Mouse (Mus musculus) gastrocnemius, adult 8-10 months (tissue): Measurements from ENCODE around the gene Hps6. TPM values are rescaled to one million over a fixed set of nuclear protein-coding genes. Genes with fewer than 3 reads are reported as not detected.
A peak's percentile ranks its signal among the peaks of the same experiment; 100 is the strongest.
"Not testable (repeated sequence)": the region's sequence is repeated elsewhere in the genome, so short reads cannot be mapped to it uniquely, and the experiment has no call there.

Experiments
- DNase-seq, 2 experiments: peaks; one replicate each; pipeline ENCODE4 v3.0.0; 2022; ENCODE audit warnings: low spot score in 2 of 2
- total RNA-seq, 4 experiments: library from RNA; stranded (reverse); gene quantifications; 2 replicates each; pipeline ENCODE4 v1.2.4; 2022

Hps6 gene
- total RNA-seq: 1 to 10 TPM; 3.4 to 5.1 (median 4.1) TPM

- peak; percentile 86 to 88 for DNase-seq
Observed at GRCm38 (mm10) chr19:46003371-46004226, at the start of gene Hps6. Gene Hps6 (plus strand): TSS chr19:46003508.

GRCm38 (mm10) chr19:45956736-45957135, 46.6 kb upstream of the Hps6 start:
- DNase-seq: no peak

- DNase-seq: no peak
Observed at GRCm38 (mm10) chr19:45960770-45961169, 42.5 kb upstream of the Hps6 start.

GRCm38 (mm10) chr19:45984379-45984778, 18.9 kb upstream of the Hps6 start:
- DNase-seq: no peak

- no peak for DNase-seq
Observed at GRCm38 (mm10) chr19:45988238-45988637, 15.1 kb upstream of the Hps6 start.

GRCm38 (mm10) chr19:45991171-45991570, 12.1 kb upstream of the Hps6 start:
- no peak for DNase-seq

- not testable (repeated sequence) for DNase-seq
Observed at GRCm38 (mm10) chr19:45993441-45993840, 9.9 kb upstream of the Hps6 start.

- DNase-seq: no peak
Observed at GRCm38 (mm10) chr19:45993981-45994737, 9.1 kb upstream of the Hps6 start.

- DNase-seq: no peak
Observed at GRCm38 (mm10) chr19:45997365-45997764, 5.9 kb upstream of the Hps6 start.

- DNase-seq: peak; percentile 77 to 83
Observed at GRCm38 (mm10) chr19:45997785-45998693, 5.3 kb upstream of the Hps6 start, which contains the start of gene Armh3. Gene Armh3 (minus strand): TSS chr19:45998488.

GRCm38 (mm10) chr19:45998694-45999217, 4.6 kb upstream of the Hps6 start:
- DNase-seq: no peak

- DNase-seq: no peak
Observed at GRCm38 (mm10) chr19:45999378-45999777, 3.9 kb upstream of the Hps6 start.

- no peak for DNase-seq
Observed at GRCm38 (mm10) chr19:46002279-46002678, 1.0 kb upstream of the Hps6 start.

- no peak for DNase-seq
Observed at GRCm38 (mm10) chr19:46004814-46005466, 1.6 kb downstream of the Hps6 start.

- DNase-seq: no peak
Observed at GRCm38 (mm10) chr19:46005680-46006079, 2.4 kb downstream of the Hps6 start.

- peak; percentile 76 to 81 for DNase-seq
Observed at GRCm38 (mm10) chr19:46014572-46015178, 11.4 kb downstream of the Hps6 start.

GRCm38 (mm10) chr19:46016023-46016422, 12.7 kb downstream of the Hps6 start:
- DNase-seq: no peak

GRCm38 (mm10) chr19:46024959-46025358, 21.7 kb downstream of the Hps6 start:
- DNase-seq: no peak

- DNase-seq: no peak
Observed at GRCm38 (mm10) chr19:46026567-46026966, 23.3 kb downstream of the Hps6 start.

GRCm38 (mm10) chr19:46028747-46029320, 25.5 kb downstream of the Hps6 start:
- no peak for DNase-seq
